Mouse (Mus musculus) kidney, adult 2 months (tissue): ENCODE data around the gene Tmem253. TPM values are rescaled to one million over a fixed set of nuclear protein-coding genes. Genes with fewer than 3 reads are reported as not detected.
"Not testable (repeated sequence)": the region's sequence is repeated elsewhere in the genome, so short reads cannot be mapped to it uniquely, and the experiment has no call there.

Experiments
- DNase-seq: peaks from one replicate; pipeline ENCODE4 v3.0.0; 2021
- H3K27ac ChIP-seq: fragments of 200-500 bp; 2 replicates; pipeline ENCODE4 v1.5.1; 2012; ENCODE audit warnings: low read depth, low read length, control low read depth, inconsistent platforms; ENCODE audit not compliant: insufficient read depth
- H3K27me3 ChIP-seq: fragments of 200-500 bp; replicated peaks from 2 replicates; pipeline ENCODE4 v1.6.1; 2012; ENCODE audit warnings: mild to moderate bottlenecking, moderate library complexity, low read length, inconsistent platforms; ENCODE audit not compliant: control insufficient read depth, insufficient read depth
- H3K36me3 ChIP-seq: fragments of 200-500 bp; 2 replicates; pipeline ENCODE4 v1.6.1; 2012; ENCODE audit warnings: mild to moderate bottlenecking, moderate library complexity, low read length, inconsistent platforms; ENCODE audit not compliant: control insufficient read depth, insufficient read depth
- H3K4me1 ChIP-seq: fragments of 200-500 bp; 2 replicates; pipeline ENCODE4 v1.6.1; 2011; ENCODE audit warnings: low read length; ENCODE audit not compliant: control insufficient read depth, insufficient read depth
- H3K4me3 ChIP-seq: fragments of 200-500 bp; 2 replicates; pipeline ENCODE4 v1.5.1; 2011; ENCODE audit warnings: mild to moderate bottlenecking, low read depth, low read length, control low read depth; ENCODE audit not compliant: insufficient read depth
- CTCF ChIP-seq: fragments of 200-500 bp; conservative IDR thresholded peaks from 2 replicates; pipeline ENCODE4 v1.5.1; 2011; ENCODE audit warnings: low read depth, mild to moderate bottlenecking, control low read depth, low read length, moderate library complexity, mixed read lengths; ENCODE audit not compliant: insufficient read depth, insufficient read length
- POLR2A ChIP-seq: fragments of 200-500 bp; IDR thresholded peaks from one replicate; pipeline ENCODE4 v1.6.1; 2011; ENCODE audit warnings: low read depth, low read length, control low read depth
- WGBS: fragments of 180-500 bp; shearing (Covaris S2); methylation state at CpG from one replicate; pipeline ENCODE4 v1.1.7; 2018; 5-methylcytosine and 5-hydroxymethylcytosine counted together
- polyA plus RNA-seq: library from polyadenylated mRNA; depleted of rRNA; stranded (reverse); fragments of >200 nt; gene quantifications from 2 replicates; pipeline ENCODE4 v1.2.3, GENCODE M21; 2012

Tmem253 gene
- polyA plus RNA-seq, 1 experiment, result 2.5 TPM

- 68% methylated on average over 6 of the region's 6 CpGs for WGBS
- Histone ChIP-seq H3K36me3 (no peaks in the 10 kb centered on the region), H3K4me1 (no peaks in the 10 kb centered on the region), H3K27me3 (no peaks in the 10 kb centered on the region), H3K4me3 (no peak overlapping the region), H3K27ac (no peak overlapping the region)
- no peak for TF ChIP-seq POLR2A
- no peak for TF ChIP-seq CTCF
- peak; percentile 25 for DNase-seq
Measured at GRCm38 (mm10) chr14:52043446-52043845, 28.0 kb downstream of the Tmem253 start.

GRCm38 (mm10) chr14:52044901-52045678, 29.6 kb downstream of the Tmem253 start:
- DNase-seq, result no peak
- Histone ChIP-seq H3K27ac (no peak overlapping the region), H3K36me3 (no peaks in the 10 kb centered on the region), H3K4me1 (no peaks in the 10 kb centered on the region), H3K4me3 (no peak overlapping the region), H3K27me3 (no peaks in the 10 kb centered on the region)
- 16% methylated on average over 8 of the region's 8 CpGs for WGBS
- TF ChIP-seq POLR2A (no peak), CTCF (peak; percentile 41; the same call in 1 of the 2 replicates)

DNA sequence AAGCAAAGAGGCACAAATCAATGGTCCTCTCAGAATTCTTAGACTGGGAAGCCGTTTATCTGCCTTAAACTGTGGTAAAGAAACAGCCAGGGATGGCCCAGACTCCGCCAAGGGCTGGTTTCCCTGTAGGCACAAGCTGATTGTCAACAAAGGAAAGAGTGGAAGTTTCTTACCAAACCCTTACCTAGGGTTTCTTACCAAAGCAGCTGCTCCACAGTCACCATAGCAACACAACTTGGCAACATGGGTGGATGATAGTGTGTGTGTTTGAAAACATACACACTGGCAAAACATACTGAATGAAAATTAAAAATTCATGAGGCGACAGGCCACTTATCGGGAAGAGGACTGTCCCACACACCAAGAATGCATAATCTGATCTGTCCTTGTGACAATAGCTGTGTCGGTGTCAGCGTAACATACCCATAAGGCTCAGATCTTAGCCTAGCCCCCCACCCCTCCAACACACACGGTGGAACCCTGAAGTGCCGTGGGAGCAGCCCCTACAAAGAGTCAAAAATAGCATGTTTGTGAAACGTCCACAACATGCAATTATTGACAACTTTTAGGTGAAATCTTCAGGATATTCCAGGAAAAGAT, 30.6 kb downstream of the Tmem253 start:
- TF ChIP-seq CTCF, result no peak
- no peak for TF ChIP-seq POLR2A
- H3K4me3 ChIP-seq, result no peak overlapping the region
- no peaks in the 10 kb centered on the region for H3K27me3 ChIP-seq
- no peaks in the 10 kb centered on the region for H3K4me1 ChIP-seq
- H3K27ac ChIP-seq, result no peak overlapping the region
- no peaks in the 10 kb centered on the region for H3K36me3 ChIP-seq
- DNase-seq, result no peak
- WGBS, result 83% methylated on average over 9 of the region's 9 CpGs

GRCm38 (mm10) chr14:52052720-52053119, 37.3 kb downstream of the Tmem253 start:
- 85% methylated on average over 3 of the region's 3 CpGs for WGBS
- H3K4me1 ChIP-seq, H3K36me3 ChIP-seq, H3K27ac ChIP-seq, H3K27me3 ChIP-seq, H3K4me3 ChIP-seq, DNase-seq: not testable (repeated sequence)

DNA sequence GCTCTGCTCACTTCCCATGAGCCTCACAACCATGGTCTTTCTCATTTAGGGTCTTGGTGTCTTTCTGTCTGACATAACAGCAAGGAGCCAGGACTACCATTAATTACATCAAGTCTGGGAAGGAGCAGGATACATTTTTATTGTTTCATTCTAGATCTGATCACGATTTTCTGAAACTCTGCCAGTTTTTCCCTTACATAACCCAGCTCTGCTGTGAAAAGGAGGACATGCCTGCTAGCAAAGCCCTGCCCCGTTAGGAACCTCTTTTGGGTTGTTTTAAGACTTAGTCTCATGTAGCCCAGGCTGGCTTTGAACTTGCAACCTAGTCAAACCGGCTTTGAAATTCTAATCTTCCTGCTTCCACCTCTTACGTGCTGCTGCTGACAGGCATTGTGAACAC, 44.5 kb downstream of the Tmem253 start:
- peak; percentile 27 for DNase-seq
- 52% methylated on average over 4 of the region's 4 CpGs for WGBS
- TF ChIP-seq POLR2A (no peak), CTCF (no peak)
- Histone ChIP-seq H3K4me1 (no peaks in the 10 kb centered on the region), H3K27me3 (no peaks in the 10 kb centered on the region), H3K4me3 (no peak overlapping the region), H3K36me3 (no peaks in the 10 kb centered on the region), H3K27ac (no peak overlapping the region)

GRCm38 (mm10) chr14:52060800-52061199, 45.3 kb downstream of the Tmem253 start:
- Histone ChIP-seq H3K4me3 (no peak overlapping the region), H3K27me3 (no peaks in the 10 kb centered on the region), H3K4me1 (no peaks in the 10 kb centered on the region), H3K36me3 (no peaks in the 10 kb centered on the region), H3K27ac (no peak overlapping the region)
- TF ChIP-seq POLR2A (no peak), CTCF (no peak)
- WGBS, result 71% methylated on average over 1 of the region's 1 CpGs
- peak; percentile 27 for DNase-seq

GRCm38 (mm10) chr14:52061798-52062197, 46.3 kb downstream of the Tmem253 start:
- H3K4me1 ChIP-seq, result no peaks in the 10 kb centered on the region
- 91% methylated on average over 8 of the region's 8 CpGs for WGBS
- no peak for DNase-seq
- H3K27ac ChIP-seq, result no peak overlapping the region
- H3K36me3 ChIP-seq, result no peaks in the 10 kb centered on the region
- no peaks in the 10 kb centered on the region for H3K27me3 ChIP-seq
- TF ChIP-seq POLR2A, result no peak
- no peak for TF ChIP-seq CTCF
- no peak overlapping the region for H3K4me3 ChIP-seq
